Mouse (Mus musculus) lung, embryonic 14.5 days (tissue): ENCODE measurements at regions not wholly inside any gene's neighbourhood (a gene's known extent, or its start where the extent isn't known, plus 50 kb on each side); places are given as distances from the start of the nearest gene placed in this dataset.

Experiments used
- ATAC-seq: fragments of 200-750 bp; cut with Nextera tagmentation; 2 replicates; pipeline ENCODE4 v1.8.0; 2017; ENCODE audit warnings: mild to moderate bottlenecking, moderate TSS enrichment, moderate library complexity; ENCODE audit not compliant: insufficient read depth
- DNase-seq: peaks from one replicate; pipeline ENCODE4 v3.0.0-alpha.2; 2015
- H3K27ac ChIP-seq: fragments of 300-500 bp; sonication (generic); 2 replicates; pipeline ENCODE4 v1.5.1; 2014; ENCODE audit warnings: low read depth, mild to moderate bottlenecking, moderate library complexity
- H3K27me3 ChIP-seq: fragments of 300-500 bp; sonication (generic); 2 replicates; pipeline ENCODE4 v1.6.1; 2014; ENCODE audit warnings: low read length, control low read depth; ENCODE audit not compliant: insufficient read depth
- H3K36me3 ChIP-seq: fragments of 300-500 bp; sonication (generic); 2 replicates; pipeline ENCODE4 v1.6.1; 2014; ENCODE audit warnings: control low read depth; ENCODE audit not compliant: insufficient read depth
- H3K4me1 ChIP-seq: fragments of 300-500 bp; sonication (generic); 2 replicates; pipeline ENCODE4 v1.6.1; 2014; ENCODE audit warnings: antibody characterized with exemption, control low read depth; ENCODE audit not compliant: insufficient read depth
- H3K4me2 ChIP-seq: fragments of 300-500 bp; sonication (generic); 2 replicates; pipeline ENCODE4 v1.6.1; 2014; ENCODE audit warnings: mild to moderate bottlenecking
- H3K4me3 ChIP-seq: fragments of 300-500 bp; sonication (generic); 2 replicates; pipeline ENCODE4 v1.5.1; 2014; ENCODE audit warnings: low read depth, low read length
- H3K9ac ChIP-seq: fragments of 300-500 bp; sonication (generic); 2 replicates; pipeline ENCODE4 v1.6.1; 2014
- H3K9me3 ChIP-seq: fragments of 300-500 bp; sonication (generic); 2 replicates; pipeline ENCODE4 v1.6.1; 2016; ENCODE audit warnings: low read depth, low read length, control low read depth
- CTCF ChIP-seq: IDR thresholded peaks from 2 replicates; pipeline ENCODE4 v1.5.1; 2016; ENCODE audit warnings: antibody characterized with exemption, low read depth
- WGBS: fragments of 180-500 bp; shearing (Covaris S2); extraction: QIAGEN DNeasy Blood & Tissue Kit; methylation state at CpG from one replicate; pipeline ENCODE4 v1.1.7; 2014; 5-methylcytosine and 5-hydroxymethylcytosine counted together

DNA sequence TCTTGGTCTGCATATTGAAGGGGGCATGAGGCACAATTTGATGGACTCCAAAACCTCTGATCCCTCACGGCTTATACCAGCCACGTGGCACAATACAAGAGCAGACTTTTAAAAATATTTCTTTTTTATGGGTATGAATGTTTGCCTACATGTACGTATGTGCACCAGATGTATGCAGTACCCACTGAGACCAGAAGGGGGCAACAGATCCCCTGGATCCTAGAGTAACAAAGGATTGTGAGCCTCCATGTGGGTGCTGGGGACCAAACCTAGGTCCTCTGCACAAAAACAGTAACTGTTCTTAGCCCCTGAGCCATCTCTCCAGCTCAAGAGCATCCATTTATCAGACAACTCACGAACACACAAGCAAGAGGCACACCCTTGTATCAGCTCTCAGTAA, 121.5 kb downstream of the Katnal1 start:
- Histone ChIP-seq H3K4me2 (no peak overlapping the region), H3K27me3 (no peaks in the 10 kb centered on the region), H3K4me1 (peaks cover 10% of the 10 kb centered on the region; the same call in 1 of the 2 replicates), H3K4me3 (no peak overlapping the region), H3K9me3 (no peaks in the 10 kb centered on the region), H3K9ac (no peak overlapping the region), H3K36me3 (no peaks in the 10 kb centered on the region), H3K27ac (no peak overlapping the region)
- WGBS: 93% methylated on average over 4 of the region's 4 CpGs
- ATAC-seq: no peak
- DNase-seq: no peak
- TF ChIP-seq CTCF: no peak

DNA sequence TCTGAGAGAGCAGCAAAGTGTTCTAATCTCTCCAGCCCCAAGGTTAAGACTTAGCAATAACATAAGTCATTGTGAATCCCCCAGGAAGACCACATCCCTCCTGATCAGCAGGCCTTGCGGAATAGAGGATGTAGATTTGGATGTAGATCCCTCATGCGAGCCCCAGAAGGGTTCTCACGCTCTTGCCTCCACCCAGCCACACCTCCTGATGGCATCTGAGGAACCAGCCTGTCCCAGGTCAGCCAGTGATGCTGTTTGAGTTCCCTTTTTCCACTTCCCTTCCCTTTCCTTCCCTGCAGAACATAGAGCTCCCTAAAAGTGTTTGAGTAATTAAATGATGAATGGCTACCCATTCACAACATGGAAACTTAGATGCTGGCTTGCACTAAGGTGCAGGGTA, 124.1 kb downstream of the Katnal1 start:
- Histone ChIP-seq H3K4me3 (no peak overlapping the region), H3K36me3 (no peaks in the 10 kb centered on the region), H3K4me2 (no peak overlapping the region), H3K4me1 (peaks cover 8% of the 10 kb centered on the region; the same call in 1 of the 2 replicates), H3K9me3 (no peaks in the 10 kb centered on the region), H3K9ac (no peak overlapping the region), H3K27ac (no peak overlapping the region), H3K27me3 (no peaks in the 10 kb centered on the region)
- ATAC-seq: no peak
- 54% methylated on average over 3 of the region's 3 CpGs for WGBS
- no peak for DNase-seq
- no peak for TF ChIP-seq CTCF

DNA sequence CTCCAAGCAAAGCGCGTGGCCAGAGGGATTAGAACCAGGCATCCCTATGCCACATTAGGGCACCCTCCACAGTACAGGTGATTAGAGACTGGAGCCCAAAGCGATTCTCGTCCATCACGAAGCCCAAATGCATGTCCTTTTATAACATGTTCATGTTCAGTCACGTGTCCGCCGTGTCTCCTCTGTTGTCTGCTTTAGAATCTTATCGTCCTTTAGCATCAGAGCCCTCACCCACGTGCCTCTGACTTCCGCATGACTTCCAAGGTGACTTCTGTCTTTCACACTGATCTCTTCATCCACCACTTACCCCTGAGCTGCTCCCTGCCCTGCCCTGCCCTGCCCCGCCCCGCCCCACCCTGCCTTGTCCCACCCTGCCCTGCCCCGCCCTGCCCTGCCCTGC, 125.3 kb downstream of the Katnal1 start:
- Histone ChIP-seq H3K27ac (no peak overlapping the region), H3K9ac (no peak overlapping the region), H3K4me2 (no peak overlapping the region), H3K4me1 (peaks cover 3% of the 10 kb centered on the region; the same call in 1 of the 2 replicates), H3K36me3 (no peaks in the 10 kb centered on the region), H3K27me3 (no peaks in the 10 kb centered on the region), H3K9me3 (no peaks in the 10 kb centered on the region), H3K4me3 (no peak overlapping the region)
- 87% methylated on average over 14 of the region's 14 CpGs for WGBS
- ATAC-seq: no peak
- no peak for TF ChIP-seq CTCF
- DNase-seq: no peak

DNA sequence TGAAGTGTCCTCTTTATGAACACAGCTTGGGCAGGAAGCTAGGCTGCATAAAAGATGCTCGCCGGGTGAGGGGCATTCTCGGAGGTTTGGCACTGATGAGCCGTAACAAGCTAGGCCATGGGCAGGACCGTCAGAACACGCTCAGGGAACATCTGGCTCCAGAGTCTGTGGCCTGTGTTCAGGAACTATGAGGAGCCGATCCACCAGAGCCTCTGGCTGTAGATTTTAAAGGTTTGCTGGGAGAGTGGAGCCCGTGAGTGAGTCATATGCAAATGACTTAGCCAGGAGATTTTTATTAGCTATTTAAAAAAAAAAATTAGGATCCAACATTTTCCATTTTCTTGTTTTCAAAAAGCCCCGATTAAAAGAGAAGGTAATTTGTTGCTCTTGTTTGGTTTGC, 126.4 kb downstream of the Katnal1 start:
- no peak for TF ChIP-seq CTCF
- no peaks in the 10 kb centered on the region for H3K27me3 ChIP-seq
- WGBS: 82% methylated on average over 9 of the region's 9 CpGs
- ATAC-seq: no peak
- no peak overlapping the region for H3K27ac ChIP-seq
- peaks cover 10% of the 10 kb centered on the region; the same call in 1 of the 2 replicates for H3K4me1 ChIP-seq
- no peaks in the 10 kb centered on the region for H3K36me3 ChIP-seq
- H3K9ac ChIP-seq: no peak overlapping the region
- no peaks in the 10 kb centered on the region for H3K9me3 ChIP-seq
- DNase-seq: no peak
- no peak overlapping the region for H3K4me2 ChIP-seq
- no peak overlapping the region for H3K4me3 ChIP-seq

DNA sequence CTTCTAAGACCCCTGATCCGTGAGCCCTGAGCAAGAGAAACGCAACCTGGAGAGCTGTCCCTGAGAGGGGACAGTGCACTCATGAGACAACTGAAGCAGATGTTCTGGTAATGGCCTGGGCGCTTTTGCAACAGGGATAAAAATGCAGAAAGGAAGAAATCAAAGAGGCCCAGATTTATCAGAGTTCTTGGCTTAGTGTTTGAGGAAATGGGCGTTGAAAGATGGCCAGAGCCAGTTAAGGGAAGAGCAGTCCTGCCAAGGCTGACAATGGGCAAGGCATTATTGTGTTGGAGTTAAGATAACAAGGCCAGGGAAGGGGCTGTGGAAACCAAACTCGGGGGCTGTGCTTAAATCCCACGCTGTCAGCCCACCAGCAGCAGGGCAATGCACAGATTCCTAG, 130.6 kb downstream of the Katnal1 start:
- Histone ChIP-seq H3K27me3 (no peaks in the 10 kb centered on the region), H3K4me2 (no peak overlapping the region), H3K4me3 (no peak overlapping the region), H3K9ac (no peak overlapping the region), H3K36me3 (no peaks in the 10 kb centered on the region), H3K4me1 (peaks cover 24% of the 10 kb centered on the region), H3K9me3 (no peaks in the 10 kb centered on the region), H3K27ac (peak overlapping the region; percentile 48; the same call in 1 of the 2 replicates)
- DNase-seq: peak; percentile 67
- WGBS: 29% methylated on average over 6 of the region's 6 CpGs
- no peak for ATAC-seq
- TF ChIP-seq CTCF: no peak

DNA sequence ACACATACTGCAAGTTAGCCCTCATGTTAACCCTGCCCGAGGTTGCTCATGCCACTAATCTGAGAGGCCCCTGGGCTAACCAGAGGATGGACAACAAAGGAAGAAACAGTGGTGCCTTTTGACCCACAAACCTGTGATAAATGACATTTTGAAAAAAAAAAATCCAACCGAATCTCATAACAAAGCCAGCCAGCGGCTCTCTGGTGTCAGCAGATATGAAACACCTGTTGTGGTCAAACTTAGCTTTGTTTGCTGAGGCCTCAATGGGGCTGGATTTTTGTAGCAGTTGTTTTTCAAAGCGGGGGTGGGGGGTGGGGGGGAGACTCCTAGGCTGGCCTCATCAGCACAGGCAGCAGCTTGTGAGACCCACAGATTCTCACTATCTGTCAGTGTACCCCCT, 133.0 kb downstream of the Katnal1 start:
- Histone ChIP-seq H3K9me3 (no peaks in the 10 kb centered on the region), H3K4me1 (peaks cover 27% of the 10 kb centered on the region), H3K4me2 (no peak overlapping the region), H3K9ac (no peak overlapping the region), H3K36me3 (no peaks in the 10 kb centered on the region), H3K4me3 (no peak overlapping the region), H3K27ac (no peak overlapping the region), H3K27me3 (no peaks in the 10 kb centered on the region)
- 13% methylated on average over 4 of the region's 4 CpGs for WGBS
- TF ChIP-seq CTCF: no peak
- ATAC-seq (peak; percentile 32; the same call in 1 of the 2 replicates), DNase-seq (peak; percentile 90)

DNA sequence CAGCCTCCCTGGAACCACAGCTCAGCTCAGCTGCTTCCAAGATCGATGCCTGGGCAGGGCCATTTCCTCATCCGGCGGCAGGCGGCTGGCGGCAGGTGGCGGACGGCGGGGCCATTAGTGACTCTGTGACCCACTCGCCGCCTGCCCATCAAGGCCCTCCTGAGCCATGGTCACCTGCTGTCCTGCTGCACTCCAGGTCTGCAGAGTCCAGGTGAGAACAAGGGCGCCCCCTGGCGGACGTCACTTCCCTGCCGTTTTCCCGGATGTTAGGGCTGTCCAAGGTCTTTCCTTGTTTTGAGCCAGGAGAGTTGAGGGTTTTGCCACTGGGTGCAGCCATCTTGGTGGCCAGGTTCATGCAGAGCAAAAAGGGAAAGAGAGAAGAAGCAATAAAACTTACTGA, 134.7 kb downstream of the Katnal1 start:
- Histone ChIP-seq H3K36me3 (no peaks in the 10 kb centered on the region), H3K4me2 (no peak overlapping the region), H3K27ac (no peak overlapping the region), H3K27me3 (no peaks in the 10 kb centered on the region), H3K4me1 (peaks cover 27% of the 10 kb centered on the region), H3K9me3 (no peaks in the 10 kb centered on the region), H3K4me3 (no peak overlapping the region), H3K9ac (no peak overlapping the region)
- DNase-seq (peak; percentile 75), ATAC-seq (no peak)
- 36% methylated on average over 15 of the region's 15 CpGs for WGBS
- peak; percentile 88 for TF ChIP-seq CTCF

DNA sequence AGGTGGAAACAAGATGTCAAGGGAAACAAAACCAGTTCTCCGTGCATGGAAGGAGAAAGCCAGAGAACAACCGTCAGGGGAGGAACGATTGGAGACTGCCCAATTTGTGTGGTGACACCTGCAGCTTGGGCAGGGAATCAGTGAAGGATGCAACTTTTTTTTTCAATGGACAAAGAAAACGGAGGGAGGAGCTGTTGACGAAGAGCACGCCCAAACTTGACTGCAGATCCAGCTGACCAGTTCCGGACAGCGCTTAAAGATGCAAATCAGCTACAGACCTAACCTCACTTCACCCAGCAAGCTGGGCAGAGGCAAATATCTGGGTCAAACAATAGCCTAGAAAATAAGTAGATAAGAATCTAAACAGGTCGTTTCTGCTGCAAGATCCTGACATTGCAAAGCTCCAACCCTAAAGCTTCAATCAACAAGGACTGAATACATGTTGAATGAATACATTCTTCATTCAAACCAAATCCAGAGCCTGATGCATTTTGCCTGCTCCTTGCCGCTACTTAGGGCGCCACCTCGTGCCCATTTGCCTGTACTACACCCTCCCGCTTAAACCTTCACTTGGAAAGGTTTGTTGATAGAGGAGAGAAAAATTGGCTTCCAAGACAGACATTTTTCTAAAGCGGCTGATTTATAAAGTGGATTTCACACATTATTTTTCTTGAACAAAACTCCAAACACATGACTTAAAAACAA, 136.2 kb downstream of the Katnal1 start:
- H3K4me3 ChIP-seq: no peak overlapping the region
- H3K27me3 ChIP-seq: no peaks in the 10 kb centered on the region
- H3K9ac ChIP-seq: no peak overlapping the region
- WGBS: 8% methylated on average over 14 of the region's 14 CpGs
- H3K4me2 ChIP-seq: peak overlapping the region; percentile 25; the same call in 1 of the 2 replicates
- H3K4me1 ChIP-seq: peaks cover 17% of the 10 kb centered on the region
- DNase-seq (peak; percentile 95), ATAC-seq (no peak)
- TF ChIP-seq CTCF: peak; percentile 98
- H3K36me3 ChIP-seq: no peaks in the 10 kb centered on the region
- H3K9me3 ChIP-seq: no peaks in the 10 kb centered on the region
- no peak overlapping the region for H3K27ac ChIP-seq
